Mouse (Mus musculus) MEL (cell line): ENCODE data around the gene Grb10. TPM values are rescaled to one million over a fixed set of nuclear protein-coding genes. Genes with fewer than 3 reads are reported as not detected.

ENCODE experiments used
- DNase-seq: peaks from one replicate; pipeline ENCODE4 v3.0.0; 2011; ENCODE audit warnings: low read depth, low spot score
- H3K27ac ChIP-seq: 2 replicates; pipeline ENCODE4 v1.5.1; 2012; ENCODE audit warnings: low read depth, mild to moderate bottlenecking, control low read depth, low read length, moderate library complexity; ENCODE audit not compliant: control insufficient read depth
- H3K27me3 ChIP-seq, 2 experiments: fragments of 150-350 bp in 1 of 2; sonication (generic) in 1 of 2; 2 replicates each; pipeline ENCODE4 v1.6.1; 2012; ENCODE audit warnings: low read length in 2 of 2, mild to moderate bottlenecking in 2 of 2, improper control_type of control experiment in 1 of 2, moderate library complexity in 1 of 2; ENCODE audit not compliant: insufficient read depth in 2 of 2, control insufficient read depth in 1 of 2
- H3K36me3 ChIP-seq, 2 experiments: 2 replicates each; pipeline ENCODE4 v1.6.1; 2012 to 2014; ENCODE audit warnings: low read length in 2 of 2, improper control_type of control experiment in 1 of 2, inconsistent platforms in 1 of 2, mild to moderate bottlenecking in 1 of 2; ENCODE audit not compliant: insufficient read depth in 2 of 2, control insufficient read depth in 1 of 2
- H3K4me1 ChIP-seq, 2 experiments: fragments of 150-350 bp in 1 of 2; sonication (generic) in 1 of 2; 2 replicates each; pipeline ENCODE4 v1.6.1; 2012; ENCODE audit warnings: low read length in 2 of 2, improper control_type of control experiment in 1 of 2, mild to moderate bottlenecking in 1 of 2; ENCODE audit not compliant: insufficient read depth in 2 of 2, control insufficient read depth in 1 of 2
- H3K4me3 ChIP-seq, 2 experiments: fragments of 150-350 bp in 1 of 2; sonication (generic) in 1 of 2; 2 replicates each; pipeline ENCODE4 v1.5.1; 2012; ENCODE audit warnings: low read depth in 2 of 2, low read length in 2 of 2, mild to moderate bottlenecking in 2 of 2, moderate library complexity in 2 of 2, control low read depth in 1 of 2, improper control_type of control experiment in 1 of 2; ENCODE audit not compliant: control insufficient read depth in 1 of 2, insufficient read depth in 1 of 2
- H3K79me2 ChIP-seq: 2 replicates; pipeline ENCODE4 v1.6.1; 2012; ENCODE audit warnings: mild to moderate bottlenecking, low read length, moderate library complexity; ENCODE audit not compliant: control insufficient read depth, poor library complexity, insufficient read depth
- H3K9ac ChIP-seq: 2 replicates; pipeline ENCODE4 v1.6.1; 2012; ENCODE audit warnings: low read depth, mild to moderate bottlenecking, control low read depth, low read length, moderate library complexity; ENCODE audit not compliant: control insufficient read depth, poor library complexity, severe bottlenecking
- H3K9me3 ChIP-seq: fragments of 150-350 bp; sonication (generic); replicated peaks from 2 replicates; pipeline ENCODE4 v1.6.1; 2012; ENCODE audit warnings: mild to moderate bottlenecking, low read length, improper control_type of control experiment, moderate library complexity; ENCODE audit not compliant: insufficient read depth
- CHD1 ChIP-seq: IDR thresholded peaks from 2 replicates; pipeline ENCODE4 v1.6.1; 2012; ENCODE audit warnings: low read depth, mild to moderate bottlenecking, inconsistent platforms, low read length, improper control_type of control experiment
- CTCF ChIP-seq, 3 experiments: IDR thresholded peaks in 2 of 3; conservative IDR thresholded peaks in 1 of 3; 2 replicates each; pipeline ENCODE4 v1.5.1; 2011 to 2012; ENCODE audit warnings: low read length in 3 of 3, low read depth in 2 of 3, mild to moderate bottlenecking in 2 of 3, improper control_type of control experiment in 1 of 3, inconsistent platforms in 1 of 3, mixed read lengths in 1 of 3, moderate library complexity in 1 of 3; ENCODE audit not compliant: control insufficient read depth in 1 of 3, insufficient read depth in 1 of 3, poor library complexity in 1 of 3, severe bottlenecking in 1 of 3
- ETS1 ChIP-seq: IDR thresholded peaks from 2 replicates; pipeline ENCODE4 v1.6.1; 2012; ENCODE audit warnings: low read depth, mild to moderate bottlenecking, inconsistent platforms, low read length, improper control_type of control experiment, moderate library complexity
- JUND ChIP-seq: IDR thresholded peaks from 2 replicates; pipeline ENCODE4 v1.6.1; 2011; ENCODE audit warnings: low read depth, mild to moderate bottlenecking, improper control_type of control experiment, low read length
- KAT2A ChIP-seq: conservative IDR thresholded peaks from 2 replicates; pipeline ENCODE4 v1.6.1; 2012; ENCODE audit warnings: low read depth, low read length, improper control_type of control experiment, inconsistent platforms
- MAZ ChIP-seq: IDR thresholded peaks from 2 replicates; pipeline ENCODE4 v1.6.1; 2012; ENCODE audit warnings: low read depth, mild to moderate bottlenecking, inconsistent platforms, low read length, improper control_type of control experiment
- TAL1 ChIP-seq: IDR thresholded peaks from 2 replicates; pipeline ENCODE4 v1.6.1; 2012; ENCODE audit warnings: mild to moderate bottlenecking, inconsistent platforms, low read length, moderate library complexity, mixed read lengths
- polyA plus RNA-seq, 2 experiments: library from polyadenylated mRNA; stranded (reverse) in 1 of 2; unstranded in 1 of 2; fragments of >175 nt in 1 of 2; fragments of >200 nt in 1 of 2; gene quantifications; 2 replicates each; pipeline versions ENCODE4 v1.2.1 to v1.2.4; 2012; ENCODE audit warnings: low replicate concordance in 2 of 2, low read depth in 1 of 2; ENCODE audit not compliant: insufficient read length in 2 of 2, insufficient read depth in 1 of 2, missing spikeins in 1 of 2
- total RNA-seq: library from RNA; depleted of rRNA; stranded (reverse); fragments of 300-350 nt; gene quantifications from 2 replicates; pipeline ENCODE4 v1.2.3, GENCODE M21; 2012

Gene Grb10
- total and polyA plus RNA-seq, 3 experiments: not detected

- Histone ChIP-seq H3K36me3 (no peaks in the 10 kb centered on the region), H3K4me1 (peaks cover 0 to 3% of the 10 kb centered on the region in 2 experiments; a peak in 1 of 4 replicates), H3K9ac (no peak overlapping the region)
Observed at GRCm38 (mm10) chr11:11937340-11938030, 101.0 kb downstream of the Grb10 start.

GRCm38 (mm10) chr11:11934808-11935207 is 103.7 kb downstream of the Grb10 start:
- H3K79me2 ChIP-seq: no peaks in the 10 kb centered on the region
- no peak overlapping the region for H3K4me3 ChIP-seq

More at GRCm38 (mm10) chr11:11937340-11938030, 101.0 kb downstream of the Grb10 start:
- no peak for DNase-seq
- Histone ChIP-seq H3K9me3 (no peaks in the 10 kb centered on the region), H3K27me3 (peaks cover 1 to 3% of the 10 kb centered on the region in 2 experiments; a peak in 3 of 4 replicates), H3K4me3 (no peak overlapping the region), H3K79me2 (no peaks in the 10 kb centered on the region), H3K27ac (no peak overlapping the region)
- TF ChIP-seq JUND (no peak), TAL1 (no peak)

GRCm38 (mm10) chr11:11932102-11932789 is 106.2 kb downstream of the Grb10 start:
- DNase-seq: no peak
- Histone ChIP-seq H3K4me3 (no peak overlapping the region), H3K4me1 (no peaks in the 10 kb centered on the region), H3K9me3 (no peaks in the 10 kb centered on the region), H3K79me2 (no peaks in the 10 kb centered on the region), H3K27me3 (peaks cover 3 to 5% of the 10 kb centered on the region in 2 experiments; a peak in 2 of 4 replicates), H3K36me3 (no peaks in the 10 kb centered on the region), H3K9ac (no peak overlapping the region), H3K27ac (no peak overlapping the region)
- TF ChIP-seq KAT2A (no peak), TAL1 (no peak)

More at GRCm38 (mm10) chr11:11934808-11935207, 103.7 kb downstream of the Grb10 start:
- H3K27ac ChIP-seq: no peak overlapping the region
- peaks cover 0 to 3% of the 10 kb centered on the region in 2 experiments; a peak in 1 of 4 replicates for H3K4me1 ChIP-seq
- no peaks in the 10 kb centered on the region for H3K36me3 ChIP-seq
- DNase-seq: no peak
- TF ChIP-seq CTCF (IDR thresholded peaks at IDR 0.05 in 2 of 3, conservative IDR thresholded peaks at IDR 0.05 in 1 of 3; ENCODE audit: control insufficient read depth in 1 of 3, insufficient read depth in 1 of 3, low read depth in 2 of 3, low read length in 3 of 3, poor library complexity in 1 of 3, severe bottlenecking in 1 of 3) (no peak), CHD1 (no peak), ETS1 (no peak), MAZ (no peak)
- no peaks in the 10 kb centered on the region for H3K9me3 ChIP-seq
- H3K27me3 ChIP-seq: peaks cover 3% of the 10 kb centered on the region in 2 experiments; a peak in 3 of 4 replicates
- no peak overlapping the region for H3K9ac ChIP-seq
